Mouse (Mus musculus) neural tube, embryonic 10.5 days (tissue): Measurements from ENCODE around the gene Borcs6.

ENCODE experiments used
- DNase-seq: peaks from one replicate; pipeline ENCODE4 v3.0.0-alpha.2; 2017; ENCODE audit warnings: low spot score; ENCODE audit errors: extremely low spot score

Gene Borcs6

DNA sequence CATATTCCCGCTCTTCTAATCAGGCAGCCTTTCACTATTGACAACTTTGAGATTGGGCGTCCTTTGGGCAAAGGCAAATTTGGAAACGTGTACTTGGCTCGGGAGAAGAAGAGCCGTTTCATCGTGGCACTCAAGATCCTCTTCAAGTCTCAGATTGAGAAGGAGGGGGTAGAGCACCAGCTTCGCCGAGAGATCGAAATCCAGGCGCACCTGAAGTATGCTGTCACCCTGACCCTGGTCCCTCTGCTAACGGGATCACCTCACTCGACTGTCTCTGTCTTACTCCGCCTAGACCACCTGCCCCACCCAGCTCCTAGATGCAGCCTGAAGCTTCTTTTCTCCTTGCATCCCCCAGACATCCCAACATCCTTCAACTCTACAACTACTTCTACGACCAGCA, 11.4 kb upstream of the Borcs6 start:
- DNase-seq, result no peak

DNA sequence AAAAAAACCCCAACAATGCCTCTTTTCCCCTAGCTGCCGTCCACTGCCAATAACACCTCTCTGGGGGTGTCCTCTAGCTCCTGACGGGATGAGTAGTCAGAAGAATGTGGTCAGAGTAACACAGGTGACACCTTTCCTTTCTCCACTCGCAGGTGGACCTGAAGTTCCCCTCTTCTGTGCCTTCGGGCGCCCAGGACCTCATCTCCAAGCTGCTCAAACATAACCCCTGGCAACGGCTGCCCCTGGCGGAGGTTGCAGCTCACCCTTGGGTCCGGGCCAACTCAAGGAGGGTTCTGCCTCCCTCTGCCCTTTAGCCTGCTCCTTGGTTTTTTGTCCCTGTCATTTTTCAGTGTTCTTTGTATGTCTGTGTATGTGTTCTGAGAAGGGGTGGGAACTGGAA, 8.8 kb upstream of the Borcs6 start:
- DNase-seq, result no peak

- no peak for DNase-seq
Measured at GRCm38 (mm10) chr11:69051771-69052170, 7.7 kb upstream of the Borcs6 start.

DNA sequence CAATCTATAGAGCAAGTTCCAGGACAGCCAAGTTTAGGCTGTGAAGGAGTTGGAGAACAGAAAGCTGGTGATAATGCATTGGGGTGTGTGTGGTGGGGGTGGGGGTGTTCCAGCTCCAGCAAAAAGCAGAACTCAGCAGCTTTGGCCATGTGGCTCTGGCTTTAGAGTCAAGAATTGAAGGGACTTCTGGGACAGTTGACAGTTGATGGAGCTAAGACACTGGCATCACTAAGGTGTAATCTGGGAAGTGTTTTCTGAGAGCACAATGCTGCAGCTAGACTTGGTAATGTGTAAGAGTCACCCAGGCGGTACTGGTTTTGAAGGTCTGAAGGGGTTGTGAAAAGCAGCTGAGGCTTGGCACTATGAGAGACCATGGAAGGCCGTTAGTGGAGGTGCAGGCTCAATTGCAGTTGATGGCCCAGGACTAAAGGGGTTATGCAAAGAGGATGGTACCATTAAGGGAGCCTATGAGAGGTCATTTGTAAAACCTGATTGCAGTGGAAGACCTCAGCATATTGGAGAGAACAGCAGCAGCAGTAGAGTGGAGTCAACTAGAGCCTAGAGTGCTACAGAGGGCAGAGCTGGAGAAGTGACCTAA, 6.6 kb upstream of the Borcs6 start:
- DNase-seq, result no peak

DNA sequence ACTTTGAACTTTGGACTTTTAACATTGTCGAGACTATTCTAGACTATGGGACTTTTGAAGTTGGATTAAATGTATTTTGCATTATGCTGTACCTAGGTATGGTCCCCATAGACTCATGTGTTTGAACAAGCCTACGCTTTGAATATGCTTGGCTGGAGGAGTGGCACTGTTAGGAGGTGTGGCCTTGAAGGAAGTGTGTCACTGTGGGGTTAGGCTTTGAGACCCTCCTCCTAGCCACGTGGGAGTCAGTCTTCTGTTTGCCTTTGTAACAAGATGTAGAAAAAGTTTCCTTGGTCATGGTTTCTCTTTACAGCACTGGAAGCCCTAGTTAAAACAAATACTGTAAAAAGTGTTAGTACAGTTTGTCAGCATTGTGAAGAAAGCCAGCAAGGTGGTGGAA, 5.7 kb upstream of the Borcs6 start:
- DNase-seq, result no peak

DNA sequence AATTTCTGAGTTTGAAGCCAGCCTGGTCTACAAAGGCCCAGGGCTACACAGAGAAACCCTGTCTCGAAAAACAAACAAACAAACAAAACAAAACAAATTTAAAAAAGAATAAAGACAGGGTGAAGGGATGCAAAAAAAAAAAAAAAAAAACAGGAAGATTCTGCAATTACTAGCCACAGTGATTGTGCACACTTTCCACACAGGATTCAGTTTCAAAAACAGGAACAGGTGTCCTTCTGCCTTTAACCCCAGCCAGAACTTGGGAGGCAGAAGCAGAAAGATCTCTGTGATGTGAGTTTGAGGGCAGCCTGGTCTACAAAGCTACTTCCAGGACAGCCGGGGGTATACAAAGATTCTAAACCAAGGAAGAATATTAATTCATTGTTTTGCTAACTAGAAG, 1.3 kb upstream of the Borcs6 start:
- DNase-seq, result no peak

DNA sequence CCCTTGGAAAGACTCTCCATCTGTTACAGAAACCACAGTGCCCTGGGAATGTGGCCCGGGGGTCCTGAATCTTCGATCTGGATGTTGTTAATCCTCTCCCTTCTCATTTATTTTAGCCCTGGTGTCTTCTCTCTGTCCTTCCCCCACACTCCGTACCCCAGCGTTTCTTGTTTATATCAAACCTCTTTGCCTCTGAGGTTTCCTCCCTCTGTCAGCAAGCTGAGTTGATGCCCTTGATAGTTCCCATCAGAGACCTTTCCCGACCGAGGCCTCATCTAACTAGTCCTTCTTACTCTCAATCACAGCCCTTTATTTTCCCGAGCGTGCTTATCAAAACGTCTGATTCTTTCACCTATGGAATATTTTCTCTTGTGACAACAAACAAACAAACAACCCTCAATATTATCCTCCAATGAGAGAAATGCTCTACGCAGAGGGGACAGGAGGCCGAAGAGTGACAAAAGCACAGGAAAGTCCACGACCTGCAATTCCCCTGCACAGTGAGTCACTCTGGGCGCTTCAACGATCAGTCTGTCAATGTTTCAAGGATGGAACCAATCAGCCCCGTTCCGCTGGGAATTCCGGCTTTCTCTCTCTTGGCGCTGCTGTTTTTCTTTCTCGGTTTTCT, 674 bp upstream of the Borcs6 start:
- no peak for DNase-seq

DNA sequence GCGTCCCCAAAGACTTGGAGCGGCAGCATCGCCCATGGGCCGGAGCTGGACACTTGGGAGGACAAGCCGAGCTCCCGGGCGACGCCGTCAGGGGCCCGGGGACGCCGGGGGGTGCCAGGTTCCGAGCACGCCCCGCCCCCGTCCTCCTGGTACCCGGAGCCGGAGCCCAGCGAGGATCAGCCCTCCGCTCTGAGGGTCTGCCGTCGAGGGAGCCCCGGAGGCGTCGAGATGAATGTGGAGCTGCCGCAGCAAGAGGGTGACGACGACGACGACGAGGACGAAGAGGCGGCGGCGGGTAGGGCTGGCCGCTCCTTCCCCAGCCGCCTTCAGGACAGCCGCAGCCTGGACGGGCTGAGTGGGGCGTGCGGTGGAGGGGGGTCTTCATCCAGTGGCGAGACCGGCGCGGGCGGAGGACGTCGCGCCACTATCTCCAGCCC, 476 bp downstream of the Borcs6 start:
- no peak for DNase-seq

GRCm38 (mm10) chr11:69060448-69061254, 1.1 kb downstream of the Borcs6 start:
- DNase-seq, result peak; percentile 53

GRCm38 (mm10) chr11:69061255-69061912, 1.9 kb downstream of the Borcs6 start:
- DNase-seq, result peak; percentile 44

DNA sequence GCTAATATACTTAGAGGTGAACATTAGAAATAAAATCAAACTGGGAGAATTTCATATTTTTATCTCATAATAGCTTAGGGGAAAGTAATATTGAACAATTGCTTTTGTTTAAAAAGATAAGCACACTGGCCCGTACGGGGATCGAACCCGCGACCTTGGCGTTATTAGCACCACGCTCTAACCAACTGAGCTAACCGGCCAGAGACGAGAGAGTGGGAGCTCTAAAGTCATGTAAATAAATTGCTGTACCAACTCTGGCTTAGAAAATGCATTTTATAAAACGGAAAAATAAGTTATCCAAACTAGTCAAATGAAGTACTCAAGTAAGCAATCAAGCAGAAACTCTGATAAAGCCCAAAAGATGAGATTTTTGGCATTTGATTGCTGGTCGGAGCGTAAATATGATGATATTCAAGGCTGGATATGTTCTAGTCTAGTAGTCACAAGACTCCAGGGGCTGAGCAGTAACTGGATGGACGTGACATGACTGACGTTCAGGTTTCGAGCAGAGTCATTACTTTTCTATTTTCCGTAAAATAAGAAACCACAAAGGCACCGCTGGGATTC, 2.8 kb downstream of the Borcs6 start:
- DNase-seq, result peak; percentile 78

- DNase-seq, result peak; percentile 98
Measured at GRCm38 (mm10) chr11:69062761-69063224, 3.3 kb downstream of the Borcs6 start.

- DNase-seq, result peak; percentile 98
Measured at GRCm38 (mm10) chr11:69063413-69064201, 4.1 kb downstream of the Borcs6 start.

DNA sequence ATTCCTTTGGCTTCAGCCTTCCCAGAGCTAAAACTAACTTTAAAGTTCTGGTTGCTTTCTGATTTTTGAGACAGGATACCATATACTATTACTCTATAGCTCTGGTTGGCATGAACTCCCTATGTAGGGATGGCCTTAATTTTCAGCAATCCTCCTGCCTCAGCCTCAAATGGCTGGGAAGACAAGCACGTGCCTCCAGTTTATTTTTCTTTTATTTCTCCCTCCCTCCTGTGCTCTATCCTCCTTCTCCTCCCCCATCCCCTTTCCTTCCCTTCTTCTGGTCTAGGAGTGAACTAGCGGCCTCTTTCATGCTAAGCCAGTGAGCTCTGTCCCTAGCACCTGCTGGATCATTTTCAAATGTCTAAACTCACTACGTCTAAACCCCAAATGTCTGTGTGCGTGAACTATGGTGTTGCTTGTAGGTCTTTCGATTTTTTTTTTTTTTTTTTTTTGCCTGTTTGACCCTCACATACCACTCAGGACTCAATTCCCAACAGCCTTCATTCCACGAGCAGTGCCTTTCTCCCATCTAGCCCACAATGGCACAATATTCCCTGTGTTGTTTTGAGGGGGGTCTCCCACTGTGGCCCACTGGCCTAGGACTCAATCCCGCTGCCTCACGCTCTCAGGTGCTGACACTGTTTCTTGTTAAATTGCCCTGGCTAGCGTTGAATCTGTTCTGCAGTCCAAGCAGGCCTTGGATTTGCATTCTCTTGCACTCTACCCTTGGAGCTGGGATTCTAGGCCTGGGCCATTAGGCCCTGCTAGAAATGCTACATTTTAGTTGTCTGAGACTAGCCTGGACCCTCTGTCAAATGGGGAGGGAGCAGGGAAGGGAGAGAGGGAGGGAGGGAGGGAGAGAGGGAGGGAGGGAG, 5.0 kb downstream of the Borcs6 start:
- no peak for DNase-seq

GRCm38 (mm10) chr11:69065394-69065925, 5.9 kb downstream of the Borcs6 start:
- no peak for DNase-seq

DNA sequence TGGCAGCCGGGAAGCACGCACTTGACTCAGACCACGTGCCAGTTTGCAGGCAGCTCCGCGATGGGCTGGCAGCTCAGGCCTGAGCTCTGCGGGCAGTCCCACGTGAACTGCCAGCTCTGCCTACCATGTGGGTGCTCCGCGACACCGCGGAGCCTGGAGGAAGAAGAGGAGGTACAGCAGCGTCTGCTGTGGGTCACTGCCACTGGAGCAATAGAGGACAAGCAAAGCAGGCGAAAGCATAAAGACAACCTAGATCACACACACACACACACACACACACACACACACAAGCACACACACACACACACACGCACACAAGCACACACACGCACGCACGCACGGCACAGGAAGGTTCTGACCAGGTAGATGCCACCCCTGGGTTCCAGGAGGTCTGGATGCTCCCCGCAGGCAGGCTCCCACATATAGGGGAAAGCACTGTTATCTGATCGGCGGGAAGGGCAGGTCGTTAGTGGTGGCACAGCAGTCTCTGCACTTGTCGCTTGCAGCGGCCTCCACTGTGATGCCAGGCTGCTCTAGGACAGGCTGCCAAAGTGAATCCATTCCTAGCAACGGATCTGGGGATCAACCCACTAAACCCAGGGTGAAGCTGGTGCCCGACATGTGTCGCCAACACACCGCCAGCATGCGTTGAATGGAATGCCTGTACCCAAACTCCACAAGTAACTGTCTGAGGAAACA, 6.8 kb downstream of the Borcs6 start:
- peak; percentile 61 for DNase-seq

GRCm38 (mm10) chr11:69066956-69067355, 7.4 kb downstream of the Borcs6 start:
- peak; percentile 87 for DNase-seq

GRCm38 (mm10) chr11:69067601-69068000, 8.1 kb downstream of the Borcs6 start:
- DNase-seq, result no peak

GRCm38 (mm10) chr11:69070093-69070492, 10.6 kb downstream of the Borcs6 start:
- no peak for DNase-seq
